Mouse (Mus musculus) gastrocnemius, adult 2 months (tissue): ENCODE data around the gene Olfr1317. TPM values are rescaled to one million over a fixed set of nuclear protein-coding genes. Genes with fewer than 3 reads are reported as not detected.

Experiments used
- DNase-seq: peaks from one replicate; pipeline ENCODE4 v3.0.0; 2022
- H3K27ac ChIP-seq: fragments of 200-600 bp; 2 replicates; pipeline ENCODE4 v1.8.1; 2022; ENCODE audit warnings: mild to moderate bottlenecking
- H3K4me3 ChIP-seq: fragments of 200-600 bp; 2 replicates; pipeline ENCODE4 v1.8.1; 2022; ENCODE audit warnings: mild to moderate bottlenecking, moderate library complexity
- CTCF ChIP-seq: fragments of 200-600 bp; IDR thresholded peaks from 2 replicates; pipeline ENCODE4 v1.8.1; 2022; ENCODE audit warnings: antibody characterized with exemption, mild to moderate bottlenecking, moderate library complexity
- intact Hi-C: fragments of 180-260 bp; cut with DNase I; formaldehyde crosslinking; loops from one replicate; pipeline ENCODE4 v1.15.1; 2025
- long read RNA-seq, 2 experiments: library from polyadenylated mRNA; stranded (forward); transcript quantifications; one replicate each; pipeline ENCODE4 v2.0.0; 2021
- total RNA-seq, 2 experiments: library from RNA; stranded (reverse); gene quantifications; 2 replicates each; pipeline ENCODE4 v1.2.3; 2021

The Olfr1317 gene
- not detected for total RNA-seq
- long read RNA-seq, experiment 1 = 0 reads
- long read RNA-seq, experiment 2 = 0 reads

DNA sequence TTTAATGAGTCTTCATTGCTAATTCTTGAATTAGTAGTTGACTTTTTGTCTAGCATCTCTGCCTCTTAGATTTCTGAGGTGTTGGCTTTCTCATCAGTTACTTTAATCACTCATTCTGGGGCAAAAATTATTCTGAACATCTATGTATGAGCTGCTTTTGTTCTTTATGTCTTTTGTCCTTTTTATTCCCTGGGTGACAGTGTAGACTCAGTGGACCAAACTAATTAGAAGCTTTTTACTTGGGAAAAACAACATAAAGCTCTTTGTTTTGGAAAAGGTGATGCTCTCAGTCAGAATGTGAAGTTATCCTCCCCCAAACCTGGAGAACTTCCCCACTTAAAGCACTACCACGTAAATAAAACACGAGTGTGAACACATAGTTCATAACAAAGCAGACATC is at the start of gene Olfr1317:
Olfr1317 (plus strand) TSS at position 301 of the 400 bp plus-strand sequence.
- no peak for DNase-seq
- intact Hi-C loops = no loop called here

DNA sequence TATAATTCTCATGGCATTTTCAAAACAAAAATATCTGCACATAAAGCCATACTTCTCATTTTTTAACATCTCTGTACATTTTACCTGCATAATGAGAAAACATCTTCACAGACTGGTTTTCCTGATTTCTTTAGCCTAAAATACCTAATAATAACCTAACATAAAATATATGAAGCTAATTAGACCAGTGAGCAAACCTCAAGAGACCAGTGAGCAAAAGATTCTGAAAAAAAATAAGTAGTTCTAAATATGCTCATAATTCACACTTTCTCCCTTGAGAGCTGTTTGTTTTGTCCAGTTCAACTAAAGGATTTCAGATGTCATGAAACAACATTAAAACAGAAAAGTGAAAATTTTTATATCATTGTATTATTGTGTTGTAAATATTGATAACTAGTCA is 43.4 kb upstream of the Olfr1317 start, which contains the start of gene Olfr1314:
Olfr1314 (minus strand) TSS at position 101 of the 400 bp plus-strand sequence.
- no peak for DNase-seq
- intact Hi-C loops = no loop called here

More for the DNA sequence above, at the start of gene Olfr1317:
- TF ChIP-seq CTCF = no peak
- Histone ChIP-seq H3K4me3 (no peak within 1 kb of the TSS), H3K27ac (no peak within 1 kb of the TSS)

DNA sequence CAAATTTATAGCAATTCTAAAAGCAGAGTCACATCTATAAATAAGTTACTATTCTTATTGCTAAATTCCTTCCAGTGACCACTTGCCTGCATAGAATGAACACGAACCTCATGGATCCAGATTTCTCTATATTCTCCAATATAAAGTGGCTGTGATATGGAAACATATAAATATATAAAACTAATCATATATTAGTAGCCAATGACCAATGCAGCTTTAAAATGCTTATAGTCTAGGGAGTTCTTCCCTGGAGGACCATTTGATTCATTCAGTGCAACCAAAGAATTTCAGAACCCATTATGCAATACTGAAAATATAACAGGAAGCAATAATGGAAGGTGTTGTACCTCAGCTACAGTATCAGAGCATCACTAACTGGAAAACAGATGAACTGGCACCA is 24.8 kb upstream of the Olfr1317 start, which contains the start of gene Olfr1315-ps1:
Olfr1315-ps1 (minus strand) TSS at position 101 of the 400 bp plus-strand sequence.
- TF ChIP-seq CTCF = no peak
- H3K27ac ChIP-seq = no peak within 1 kb of the TSS
- H3K4me3 ChIP-seq = no peak within 1 kb of the TSS
- intact Hi-C loops = no loop called here
- no peak for DNase-seq

More for the DNA sequence above, 43.4 kb upstream of the Olfr1317 start, which contains the start of gene Olfr1314:
- H3K4me3 ChIP-seq = no peak within 1 kb of the TSS
- H3K27ac ChIP-seq = no peak within 1 kb of the TSS
- TF ChIP-seq CTCF = no peak

DNA sequence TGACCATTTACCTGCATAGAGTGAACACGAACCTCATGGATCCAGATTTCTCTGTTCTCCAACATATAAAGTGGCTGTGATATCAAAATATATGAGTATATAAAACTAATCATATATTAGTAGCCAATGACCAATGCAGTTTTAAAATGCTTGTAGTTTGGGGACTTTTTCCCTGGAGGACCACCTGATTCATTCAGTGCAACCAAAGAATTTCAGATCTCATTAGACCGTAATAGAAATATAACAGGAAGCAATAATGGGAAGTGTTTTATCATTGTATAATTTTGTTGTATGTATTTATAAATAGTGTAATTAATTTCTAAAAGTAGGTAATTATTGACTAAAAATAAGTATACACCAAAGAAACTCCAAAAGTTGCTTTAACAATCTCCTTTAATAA is 5.3 kb upstream of the Olfr1317 start, which contains the start of gene Olfr1316:
Olfr1316 (minus strand) TSS at position 101 of the 400 bp plus-strand sequence.
- Histone ChIP-seq H3K4me3 (no peak within 1 kb of the TSS), H3K27ac (no peak within 1 kb of the TSS)
- TF ChIP-seq CTCF = no peak
- no peak for DNase-seq
- intact Hi-C loops = no loop called here

DNA sequence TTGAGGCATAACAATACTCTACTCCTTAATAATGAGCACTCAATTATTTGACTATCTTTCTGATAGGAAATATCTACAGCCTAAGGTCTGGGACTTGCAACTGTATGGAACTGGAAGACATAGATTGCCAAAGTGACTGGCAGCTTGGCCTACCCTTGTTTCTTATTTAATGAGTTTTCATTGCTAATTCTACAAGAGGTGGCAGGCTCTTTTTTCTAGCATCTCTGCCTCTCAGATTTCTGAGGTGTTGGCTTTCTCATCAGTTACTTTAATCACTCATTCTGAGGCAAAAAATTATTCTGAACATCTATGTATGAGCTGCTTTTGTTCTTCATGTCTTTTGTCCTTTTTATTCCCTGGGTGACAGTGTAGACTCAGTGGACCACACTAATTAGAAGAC is 13.8 kb downstream of the Olfr1317 start, which contains the start of gene Olfr1318:
Olfr1318 (plus strand) TSS at position 301 of the 400 bp plus-strand sequence.
- Histone ChIP-seq H3K27ac (no peak within 1 kb of the TSS), H3K4me3 (no peak within 1 kb of the TSS)
- DNase-seq = no peak
- TF ChIP-seq CTCF = no peak
- intact Hi-C loops = no loop called here

Other genes with a start within 250 kb of the Olfr1317 start
- not detected for gene Olfr1306, start 224.1 kb upstream of the Olfr1317 start, total RNA-seq
- not detected for gene Olfr1307, start 190.9 kb upstream of the Olfr1317 start, total RNA-seq
- gene Olfr1308, start 175.4 kb upstream of the Olfr1317 start, total RNA-seq = not detected
- gene Olfr1309, start 150.0 kb upstream of the Olfr1317 start, total RNA-seq = not detected
- gene Olfr1310, start 127.6 kb upstream of the Olfr1317 start, total RNA-seq = not detected
- not detected for gene Olfr1311, start 115.9 kb upstream of the Olfr1317 start, total RNA-seq
- gene Olfr1312, start 90.1 kb upstream of the Olfr1317 start, total RNA-seq = not detected
- not detected for gene Olfr1313, start 62.5 kb upstream of the Olfr1317 start, total RNA-seq
- not detected for gene Olfr1314, start 43.5 kb upstream of the Olfr1317 start, total RNA-seq
- not detected for gene Olfr1315-ps1, start 24.9 kb upstream of the Olfr1317 start, total RNA-seq
- gene Olfr1316, start 5.4 kb upstream of the Olfr1317 start, total RNA-seq = not detected
- gene Olfr1318, start 13.9 kb downstream of the Olfr1317 start, total RNA-seq = not detected
- gene Lpcat4, start 99.1 kb downstream of the Olfr1317 start, total RNA-seq = 1 to 10 TPM in 1 of 2 experiments, under 1 TPM in 1; 0.99 to 1.5 TPM
- not detected for gene Nutm1, start 119.0 kb downstream of the Olfr1317 start, total RNA-seq
- 10 to 100 TPM; 51.6 to 64.3 TPM for gene Nop10, start 121.6 kb downstream of the Olfr1317 start, total RNA-seq
- 10 to 100 TPM; 25.5 to 26.6 TPM for gene Slc12a6, start 125.5 kb downstream of the Olfr1317 start, total RNA-seq
- gene Gm21985, start 126.0 kb downstream of the Olfr1317 start, total RNA-seq = 1 to 10 TPM in 1 of 2 experiments, under 1 TPM in 1; 0.71 to 1.8 TPM
- gene Emc4, start 227.7 kb downstream of the Olfr1317 start, total RNA-seq = 10 to 100 TPM; 68.4 to 75.8 TPM
- gene Katnbl1, start 238.9 kb downstream of the Olfr1317 start, total RNA-seq = 1 to 10 TPM; 2.1 to 3.2 TPM